ENCODE assay signal across 19 mouse cellular contexts in the genomic region with DNA sequence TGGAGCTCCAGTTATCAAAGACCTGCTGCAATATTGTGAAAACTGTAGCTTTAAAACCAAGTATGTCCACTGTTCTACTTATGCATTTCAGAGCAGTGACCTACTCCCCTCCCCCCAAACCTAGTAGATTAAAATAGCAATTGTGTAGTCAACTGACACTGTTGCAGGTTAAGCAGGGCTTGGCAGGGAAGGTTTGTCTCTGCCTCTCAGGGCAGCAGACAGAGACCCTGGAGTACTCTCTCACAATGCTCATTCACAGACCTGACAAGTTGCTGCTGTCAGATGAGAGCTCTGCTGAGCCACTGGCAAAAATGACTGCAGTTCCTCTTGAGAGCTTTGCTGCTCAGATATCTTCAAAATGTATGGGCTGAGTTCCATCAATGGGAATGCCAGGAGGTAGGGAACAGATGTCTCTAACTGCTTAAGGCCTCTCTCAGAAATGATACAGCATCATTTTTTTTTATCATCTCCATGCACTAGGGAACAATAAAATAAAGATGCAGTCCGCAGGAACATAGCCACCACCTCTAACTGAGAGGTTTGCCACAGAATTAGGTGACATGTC. TPM values are rescaled to one million over a fixed set of nuclear protein-coding genes. Genes with fewer than 3 reads are reported as not detected.
DNase-seq lines count a peak whose midpoint lies in the region; ATAC-seq and TF ChIP-seq lines count a peak whose summit lies in the region.
"Had no signal": no experiment of that assay in that cellular context is flagged by ENCODE, and none has a peak within 500 bp of the region (broad histone marks: within the 10 kb centered on the region; RNA-seq: fewer than 3 reads in every experiment).

No protein-coding gene starts in this region.

- no peaks in the 10 kb centered on the region for H3K36me3 ChIP-seq in heart, embryonic 10.5 days
- H3K36me3 ChIP-seq: embryonic facial prominence, embryonic 13.5 days; midbrain, embryonic 13.5 days had no signal

- intact Hi-C loops in left cerebral cortex, adult 2 months (cut with DNase I): no loop called here

- 87% methylated on average over 1 of the region's 1 CpGs for WGBS in heart, embryonic 10.5 days

- peaks cover 19% of the 10 kb centered on the region for H3K4me1 ChIP-seq in heart, embryonic 10.5 days

- H3K4me3 ChIP-seq in heart, embryonic 10.5 days: no peak overlapping the region
- no peak overlapping the region for H3K4me3 ChIP-seq in left cerebral cortex, adult 2 months
- H3K4me3 ChIP-seq: embryonic facial prominence, embryonic 13.5 days; midbrain, embryonic 13.5 days had no signal

- no peak for DNase-seq in heart, embryonic 10.5 days (ENCODE audit: low spot score)
- no peak for DNase-seq in heart, adult 8-10 months (ENCODE audit: low spot score)
- no peak for DNase-seq in left cerebral cortex, adult 2 months (ENCODE audit: extremely low spot score in 1 of 2, low spot score in 2 of 2)
- DNase-seq in left cerebral cortex, adult 8-10 months (ENCODE audit: low spot score in 2 of 2): no peak
- DNase-seq in cerebellum, adult 8-10 months: peak; percentile 34
- DNase-seq in cerebellum, postnatal 25 days: peak; percentile 48 to 55
- DNase-seq in gastrocnemius, postnatal 4 days (ENCODE audit: low spot score in 2 of 2): no peak
- DNase-seq: adrenal gland, postnatal 36 days; lung, postnatal 36 days; spleen, adult 18-20 months; thymus, postnatal 36 days had no signal

- no peak for TF ChIP-seq CTCF in left cerebral cortex, adult 2 months (IDR thresholded peaks at IDR 0.05)

- H3K9me3 ChIP-seq in heart, embryonic 10.5 days: no peaks in the 10 kb centered on the region
- H3K9me3 ChIP-seq: embryonic facial prominence, embryonic 13.5 days; midbrain, embryonic 13.5 days had no signal

- ATAC-seq in megakaryocyte progenitor cell, adult 5-6 weeks (replicated peaks; ENCODE audit: poor library complexity): no peak
- ATAC-seq: activated CD4-positive, CD25-positive, alpha-beta regulatory T cell, adult 4 months; midbrain, embryonic 13.5 days had no signal

- H3K27me3 ChIP-seq in heart, embryonic 10.5 days (ENCODE audit: insufficient read depth, poor library complexity, severe bottlenecking): no peaks in the 10 kb centered on the region
- H3K27me3 ChIP-seq: embryonic facial prominence, embryonic 13.5 days; midbrain, embryonic 13.5 days had no signal

- peak overlapping the region; percentile 47; the same call in 1 of the 2 replicates for H3K27ac ChIP-seq in heart, embryonic 10.5 days
- H3K27ac ChIP-seq in left cerebral cortex, adult 2 months: peak overlapping the region; percentile 70; the same call in 1 of the 2 replicates
- H3K27ac ChIP-seq: embryonic facial prominence, embryonic 13.5 days; midbrain, embryonic 13.5 days had no signal

RNA-seq across cellular contexts. Expression of a gene that starts 16.0 kb away (rescaled TPM):
- polyA plus RNA-seq in heart, embryonic 10.5 days (2016; fragmentation: Nextera tagmentation; extraction: Ambion mirVana): 0.20 TPM in 1 of 2 replicates, not detected in the other
- 1 to 10 TPM in 2 of 4 experiments, under 1 TPM in 2; 0.76 to 1.6 (median 1.1) TPM for total RNA-seq in heart, adult 8-10 months (2022)
- total RNA-seq in left cerebral cortex, adult 2 months (2021): under 1 TPM; 0.28 to 0.34 TPM
- total RNA-seq in left cerebral cortex, adult 8-10 months (2022): under 1 TPM in 1 of 4 experiments, not detected in 3; 0.21 TPM
- total RNA-seq in megakaryocyte progenitor cell, adult 5-6 weeks (2015): not detected in 2 replicates
- not detected in 2 replicates for total RNA-seq in megakaryocyte progenitor cell, adult 5-6 weeks (2017)
- total RNA-seq in gastrocnemius, postnatal 4 days (2021): 1 to 10 TPM; 1.7 to 1.9 TPM
- total RNA-seq: adrenal gland, postnatal 36 days; granulocyte monocyte progenitor cell, adult 5-6 weeks had no signal
- polyA plus RNA-seq: activated CD4-positive, CD25-positive, alpha-beta regulatory T cell, adult 4 months; embryonic facial prominence, embryonic 13.5 days; limb, embryonic 11.5 days; liver, embryonic 16.5 days; midbrain, embryonic 13.5 days; neural tube, embryonic 11.5 days had no signal

RNA-seq across cellular contexts. Expression of a gene that starts 18.3 kb away (rescaled TPM):
- polyA plus RNA-seq in heart, embryonic 10.5 days (2016; fragmentation: Nextera tagmentation; extraction: Ambion mirVana): 3.2 and 6.8 TPM in 2 replicates
- total RNA-seq in heart, adult 8-10 months (2022): 10 to 100 TPM; 40.6 to 58.5 (median 50.8) TPM
- 1 to 10 TPM; 2.9 to 3.0 TPM for total RNA-seq in left cerebral cortex, adult 2 months (2021)
- 1 to 10 TPM; 1.3 to 2.2 (median 1.6) TPM for total RNA-seq in left cerebral cortex, adult 8-10 months (2022)
- total RNA-seq in megakaryocyte progenitor cell, adult 5-6 weeks (2015): not detected in 2 replicates
- total RNA-seq in megakaryocyte progenitor cell, adult 5-6 weeks (2017): not detected in 2 replicates
- total RNA-seq in gastrocnemius, postnatal 4 days (2021): 100 to 1,000 TPM; 145 to 167 TPM
- total RNA-seq: granulocyte monocyte progenitor cell, adult 5-6 weeks had no signal
- polyA plus RNA-seq: activated CD4-positive, CD25-positive, alpha-beta regulatory T cell, adult 4 months had no signal

Comparison
In these comparisons a context has a peak if more than half of its experiments do, and no peak if none do; other contexts are left out.
1. DNase-seq: peak in cerebellum, adult 8-10 months (single experiment) and cerebellum, postnatal 25 days (2 of 2); none in heart, embryonic 10.5 days (single experiment), heart, adult 8-10 months (single experiment), left cerebral cortex, adult 2 months (0 of 2), left cerebral cortex, adult 8-10 months (0 of 2) and gastrocnemius, postnatal 4 days (0 of 2).
2. RNA of a gene that starts 18.3 kb away (total RNA-seq): 145 to 167 TPM in gastrocnemius, postnatal 4 days and 40.6 to 58.5 TPM in heart, adult 8-10 months; 2.9 to 3.0 TPM in left cerebral cortex, adult 2 months, 1.3 to 2.2 TPM in left cerebral cortex, adult 8-10 months and not detected in megakaryocyte progenitor cell, adult 5-6 weeks; every median in the first group is over 10 times any median in the second.